Mouse (Mus musculus): ENCODE measurements around the gene Syap1. TPM values are rescaled to one million over a fixed set of nuclear protein-coding genes. Genes with fewer than 3 reads are reported as not detected.
"Not testable (repeated sequence)": the region's sequence is repeated elsewhere in the genome, so short reads cannot be mapped to it uniquely, and the experiment has no call there.

Syap1 gene
- polyA plus RNA-seq, 1 experiment = 58.6 TPM

- TF ChIP-seq POLR2A (IDR thresholded peaks at IDR 0.05; ENCODE audit: borderline replicate concordance, low read depth, low read length) = no peak
- TF ChIP-seq CTCF (IDR thresholded peaks at IDR 0.05; ENCODE audit: low read depth, low read length) = no peak
- H3K27ac ChIP-seq (ENCODE audit: insufficient read depth, low read depth, low read length) = no peak overlapping the region
- H3K4me1 ChIP-seq (ENCODE audit: control insufficient read depth, insufficient read depth, low read length) = no peaks in the 10 kb centered on the region
- H3K4me3 ChIP-seq (ENCODE audit: insufficient read depth, low read length) = no peak overlapping the region
Observed at GRCm38 (mm10) chrX:162878236-162878635, 10.0 kb downstream of the Syap1 start.

- H3K4me1 ChIP-seq (ENCODE audit: control insufficient read depth, insufficient read depth, low read length) = no peaks in the 10 kb centered on the region
- no peak overlapping the region for H3K27ac ChIP-seq (ENCODE audit: insufficient read depth, low read depth, low read length)
- no peak overlapping the region for H3K4me3 ChIP-seq (ENCODE audit: insufficient read depth, low read length)
- no peak for TF ChIP-seq POLR2A (IDR thresholded peaks at IDR 0.05; ENCODE audit: borderline replicate concordance, low read depth, low read length)
- no peak for TF ChIP-seq CTCF (IDR thresholded peaks at IDR 0.05; ENCODE audit: low read depth, low read length)
Observed at GRCm38 (mm10) chrX:162873761-162874160, 14.5 kb downstream of the Syap1 start.

GRCm38 (mm10) chrX:162871734-162872517 is 16.3 kb downstream of the Syap1 start:
- H3K4me3 ChIP-seq (ENCODE audit: insufficient read depth, low read length) = no peak overlapping the region
- TF ChIP-seq POLR2A (IDR thresholded peaks at IDR 0.05; ENCODE audit: borderline replicate concordance, low read depth, low read length) = no peak
- peak; percentile 49 for TF ChIP-seq CTCF (IDR thresholded peaks at IDR 0.05; ENCODE audit: low read depth, low read length)
- no peak overlapping the region for H3K27ac ChIP-seq (ENCODE audit: insufficient read depth, low read depth, low read length)

GRCm38 (mm10) chrX:162868294-162868965 is 19.8 kb downstream of the Syap1 start:
- Histone ChIP-seq H3K4me1 (ENCODE audit: control insufficient read depth, insufficient read depth, low read length) (no peaks in the 10 kb centered on the region), H3K4me3 (ENCODE audit: insufficient read depth, low read length) (no peak overlapping the region), H3K27ac (ENCODE audit: insufficient read depth, low read depth, low read length) (no peak overlapping the region)
- no peak for TF ChIP-seq CTCF (IDR thresholded peaks at IDR 0.05; ENCODE audit: low read depth, low read length)
- TF ChIP-seq POLR2A (IDR thresholded peaks at IDR 0.05; ENCODE audit: borderline replicate concordance, low read depth, low read length) = no peak

More at GRCm38 (mm10) chrX:162871734-162872517, 16.3 kb downstream of the Syap1 start:
- H3K4me1 ChIP-seq (ENCODE audit: control insufficient read depth, insufficient read depth, low read length) = no peaks in the 10 kb centered on the region

- H3K4me1 ChIP-seq (ENCODE audit: control insufficient read depth, insufficient read depth, low read length) = no peaks in the 10 kb centered on the region
- TF ChIP-seq CTCF (IDR thresholded peaks at IDR 0.05; ENCODE audit: low read depth, low read length) (no peak), POLR2A (IDR thresholded peaks at IDR 0.05; ENCODE audit: borderline replicate concordance, low read depth, low read length) (no peak)
- no peak overlapping the region for H3K27ac ChIP-seq (ENCODE audit: insufficient read depth, low read depth, low read length)
- H3K4me3 ChIP-seq (ENCODE audit: insufficient read depth, low read length) = no peak overlapping the region
Observed at GRCm38 (mm10) chrX:162848682-162849081, 39.6 kb downstream of the Syap1 start.

- Histone ChIP-seq H3K4me1 (ENCODE audit: control insufficient read depth, insufficient read depth, low read length) (no peaks in the 10 kb centered on the region), H3K27ac (ENCODE audit: insufficient read depth, low read depth, low read length) (no peak overlapping the region), H3K4me3 (ENCODE audit: insufficient read depth, low read length) (no peak overlapping the region)
- no peak for TF ChIP-seq CTCF (IDR thresholded peaks at IDR 0.05; ENCODE audit: low read depth, low read length)
- TF ChIP-seq POLR2A (IDR thresholded peaks at IDR 0.05; ENCODE audit: borderline replicate concordance, low read depth, low read length) = no peak
Observed at GRCm38 (mm10) chrX:162845531-162845930, 42.7 kb downstream of the Syap1 start.

- no peak overlapping the region for H3K27ac ChIP-seq (ENCODE audit: insufficient read depth, low read depth, low read length)
- no peak for TF ChIP-seq POLR2A (IDR thresholded peaks at IDR 0.05; ENCODE audit: borderline replicate concordance, low read depth, low read length)
- TF ChIP-seq CTCF (IDR thresholded peaks at IDR 0.05; ENCODE audit: low read depth, low read length) = no peak
- H3K4me1 ChIP-seq (ENCODE audit: control insufficient read depth, insufficient read depth, low read length) = no peaks in the 10 kb centered on the region
- H3K4me3 ChIP-seq (ENCODE audit: insufficient read depth, low read length) = no peak overlapping the region
Observed at GRCm38 (mm10) chrX:162844447-162845100, 43.7 kb downstream of the Syap1 start.

GRCm38 (mm10) chrX:162832101-162832500 is 56.1 kb downstream of the Syap1 start:
- H3K4me1 ChIP-seq (ENCODE audit: control insufficient read depth, insufficient read depth, low read length) = peaks cover 3% of the 10 kb centered on the region
- TF ChIP-seq POLR2A (IDR thresholded peaks at IDR 0.05; ENCODE audit: borderline replicate concordance, low read depth, low read length) = no peak
- H3K4me3 ChIP-seq (ENCODE audit: insufficient read depth, low read length) = no peak overlapping the region
- no peak overlapping the region for H3K27ac ChIP-seq (ENCODE audit: insufficient read depth, low read depth, low read length)

GRCm38 (mm10) chrX:162831542-162831941 is 56.7 kb downstream of the Syap1 start:
- H3K4me3 ChIP-seq (ENCODE audit: insufficient read depth, low read length) = no peak overlapping the region
- TF ChIP-seq CTCF (IDR thresholded peaks at IDR 0.05; ENCODE audit: low read depth, low read length) = no peak
- TF ChIP-seq POLR2A (IDR thresholded peaks at IDR 0.05; ENCODE audit: borderline replicate concordance, low read depth, low read length) = no peak
- peaks cover 3% of the 10 kb centered on the region for H3K4me1 ChIP-seq (ENCODE audit: control insufficient read depth, insufficient read depth, low read length)
- no peak overlapping the region for H3K27ac ChIP-seq (ENCODE audit: insufficient read depth, low read depth, low read length)

GRCm38 (mm10) chrX:162831036-162831435 is 57.2 kb downstream of the Syap1 start:
- peaks cover 3% of the 10 kb centered on the region for H3K4me1 ChIP-seq (ENCODE audit: control insufficient read depth, insufficient read depth, low read length)
- TF ChIP-seq CTCF (IDR thresholded peaks at IDR 0.05; ENCODE audit: low read depth, low read length) (no peak), POLR2A (IDR thresholded peaks at IDR 0.05; ENCODE audit: borderline replicate concordance, low read depth, low read length) (no peak)
- H3K27ac ChIP-seq (ENCODE audit: insufficient read depth, low read depth, low read length) = no peak overlapping the region
- H3K4me3 ChIP-seq (ENCODE audit: insufficient read depth, low read length) = no peak overlapping the region

GRCm38 (mm10) chrX:162830313-162830712 is 57.9 kb downstream of the Syap1 start:
- not testable (repeated sequence) for H3K4me3 ChIP-seq (ENCODE audit: insufficient read depth, low read length); H3K27ac ChIP-seq (ENCODE audit: insufficient read depth, low read depth, low read length); H3K4me1 ChIP-seq (ENCODE audit: control insufficient read depth, insufficient read depth, low read length)
